Mouse (Mus musculus): Measurements from ENCODE around the gene Banp.

GRCm38 (mm10) chr8:121980792-121981519, 31.4 kb downstream of the Banp start:
- TF ChIP-seq CTCF (IDR thresholded peaks at IDR 0.05; ENCODE audit: extremely low read depth, insufficient read depth, insufficient read length, insufficient replicate concordance) (no peak), POLR2A (IDR thresholded peaks at IDR 0.05; ENCODE audit: low read depth, low read length) (no peak)
